Mouse (Mus musculus) spleen, adult 12 weeks (tissue): ENCODE results near the gene Olfr961.

ENCODE experiments used
- DNase-seq: peaks from one replicate; pipeline ENCODE4 v3.0.0; 2022; ENCODE audit warnings: low spot score

Gene Olfr961

DNA sequence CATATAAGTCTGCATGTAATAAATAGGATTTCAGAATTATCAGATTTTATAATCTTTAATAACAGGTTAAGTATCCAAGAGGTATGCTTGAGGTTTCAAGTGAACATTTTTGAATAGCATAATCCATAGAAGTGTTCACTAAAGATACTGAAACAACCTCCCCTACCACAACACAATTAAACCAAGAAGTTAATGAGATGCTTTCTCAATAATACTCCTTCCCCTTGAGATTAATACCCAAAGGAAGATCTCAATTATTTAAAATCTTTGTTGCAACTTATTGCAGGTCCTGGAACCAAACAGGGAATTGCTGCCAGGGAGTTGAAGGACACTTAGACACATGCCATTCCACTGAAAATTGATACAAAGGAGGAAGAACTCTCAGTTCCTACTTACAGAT, at the start of gene Olfr961:
Gene Olfr961 (plus strand): TSS at position 301 of the 400 bp plus-strand sequence.
- no peak for DNase-seq

DNA sequence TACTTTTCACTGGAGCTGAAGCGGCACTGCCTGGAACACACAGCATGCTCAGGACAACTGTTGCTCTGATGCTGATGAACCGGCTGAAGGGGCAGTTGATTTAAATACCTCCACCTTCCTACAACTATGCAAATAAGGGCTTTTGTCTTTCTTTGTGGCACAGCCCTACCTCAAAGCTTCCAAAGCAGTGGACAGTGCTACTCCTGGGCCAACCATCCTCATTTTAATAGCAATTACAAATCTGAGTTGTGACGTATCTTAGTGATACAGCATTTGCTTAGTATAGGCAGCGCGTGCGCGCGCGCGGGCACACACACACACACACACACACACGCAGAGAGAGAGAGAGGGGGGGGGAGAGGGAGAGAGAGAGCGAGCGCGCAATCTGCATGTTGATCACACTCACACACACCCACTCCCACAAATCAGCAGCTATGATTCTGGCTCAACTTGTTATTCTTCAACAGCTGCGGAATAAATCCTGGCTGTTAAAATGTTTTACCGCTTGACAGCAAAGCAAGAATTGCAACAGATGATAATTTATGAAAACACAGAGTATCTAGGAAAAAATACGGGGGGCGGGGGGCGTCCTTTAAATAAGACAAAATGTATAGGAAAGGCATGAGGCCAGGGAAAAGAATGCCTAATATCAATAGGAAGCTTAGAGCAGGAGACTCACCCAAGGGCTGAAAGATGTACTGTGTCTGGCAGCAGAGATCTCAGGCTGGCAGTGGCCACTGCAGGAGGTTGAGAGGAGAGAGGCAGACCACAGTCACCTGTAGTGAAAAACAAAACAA, 42.2 kb upstream of the Olfr961 start:
- DNase-seq: no peak

GRCm38 (mm10) chr9:39603333-39603845, 41.5 kb upstream of the Olfr961 start:
- DNase-seq: no peak

DNA sequence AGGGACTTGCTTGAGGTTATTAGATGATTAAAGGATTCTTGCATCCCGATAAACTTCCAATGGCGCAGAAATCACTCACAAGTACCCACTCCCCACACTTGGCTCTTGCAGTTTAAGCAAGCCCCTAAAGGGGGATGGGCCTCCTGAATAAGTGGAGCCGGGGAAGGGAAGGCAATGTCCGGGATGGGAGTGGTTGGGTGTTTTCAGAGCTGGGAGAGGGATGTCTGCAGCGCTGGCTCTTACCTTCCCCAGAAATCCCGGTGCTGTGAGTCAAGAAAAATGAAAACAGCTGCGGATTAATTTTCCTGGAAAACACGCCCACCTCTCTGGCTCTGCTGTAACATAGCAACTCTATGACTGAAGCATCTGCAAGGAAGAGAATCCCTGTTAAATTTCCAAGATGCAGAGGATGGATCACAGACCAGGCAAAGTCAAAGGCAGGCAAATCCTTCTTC, 40.9 kb upstream of the Olfr961 start, which contains the start of gene AW551984:
Gene AW551984 (minus strand): TSS at position 405 of the 455 bp plus-strand sequence.
- no peak for DNase-seq

DNA sequence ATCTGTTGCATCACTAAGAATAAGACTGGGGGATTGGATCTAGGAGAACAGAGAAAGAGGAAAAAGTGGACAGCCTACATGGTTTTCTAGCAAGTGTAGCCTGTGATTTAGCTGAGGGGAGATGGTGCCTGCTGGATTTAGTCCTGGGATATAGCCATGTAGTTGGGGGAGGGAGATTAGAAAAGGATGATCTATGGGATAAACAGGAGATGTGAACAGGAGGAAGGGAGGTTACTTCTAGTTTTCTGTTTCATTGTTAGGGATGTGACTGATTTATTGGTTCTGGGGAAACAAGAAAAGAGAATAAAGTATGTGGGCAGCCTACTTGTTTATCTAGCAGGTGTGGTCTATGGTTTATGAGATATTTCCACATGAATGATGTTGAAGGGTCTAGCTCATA, 36.4 kb upstream of the Olfr961 start:
- no peak for DNase-seq

GRCm38 (mm10) chr9:39610355-39610754, 34.5 kb upstream of the Olfr961 start, which contains the start of gene Olfr148:
TSS of gene Olfr148 (plus strand) at chr9:39610655.
- DNase-seq: no peak

- no peak for DNase-seq
These were observed 32.9 kb upstream of the Olfr961 start for GRCm38 (mm10) chr9:39611953-39612352.

GRCm38 (mm10) chr9:39621073-39621472, 23.8 kb upstream of the Olfr961 start, which contains the start of gene Olfr960:
TSS of gene Olfr960 (plus strand) at chr9:39621373.
- DNase-seq: no peak

- no peak for DNase-seq
These were observed 21.1 kb upstream of the Olfr961 start for GRCm38 (mm10) chr9:39623783-39624182.

- no peak for DNase-seq
These were observed 20.2 kb upstream of the Olfr961 start for GRCm38 (mm10) chr9:39624711-39625110.

DNA sequence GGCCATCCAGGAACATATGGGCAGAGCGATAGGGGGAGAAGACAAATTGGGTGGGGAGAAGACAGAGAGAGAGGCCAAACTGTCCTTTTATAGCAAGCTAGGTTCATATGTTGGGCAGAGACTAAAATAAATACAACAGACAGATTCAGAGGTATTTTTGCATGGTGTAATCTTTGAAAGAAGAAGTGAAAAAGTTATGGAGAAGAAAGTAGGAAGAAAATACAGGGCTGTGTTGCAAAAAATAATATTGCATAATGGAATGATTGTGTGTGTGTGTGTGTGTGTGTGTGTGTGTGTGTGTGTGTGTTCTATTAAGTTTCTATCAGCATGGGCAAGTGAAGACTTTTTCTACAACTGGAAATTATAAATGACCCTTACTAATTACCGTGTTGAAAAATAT, 15.8 kb upstream of the Olfr961 start:
- no peak for DNase-seq

DNA sequence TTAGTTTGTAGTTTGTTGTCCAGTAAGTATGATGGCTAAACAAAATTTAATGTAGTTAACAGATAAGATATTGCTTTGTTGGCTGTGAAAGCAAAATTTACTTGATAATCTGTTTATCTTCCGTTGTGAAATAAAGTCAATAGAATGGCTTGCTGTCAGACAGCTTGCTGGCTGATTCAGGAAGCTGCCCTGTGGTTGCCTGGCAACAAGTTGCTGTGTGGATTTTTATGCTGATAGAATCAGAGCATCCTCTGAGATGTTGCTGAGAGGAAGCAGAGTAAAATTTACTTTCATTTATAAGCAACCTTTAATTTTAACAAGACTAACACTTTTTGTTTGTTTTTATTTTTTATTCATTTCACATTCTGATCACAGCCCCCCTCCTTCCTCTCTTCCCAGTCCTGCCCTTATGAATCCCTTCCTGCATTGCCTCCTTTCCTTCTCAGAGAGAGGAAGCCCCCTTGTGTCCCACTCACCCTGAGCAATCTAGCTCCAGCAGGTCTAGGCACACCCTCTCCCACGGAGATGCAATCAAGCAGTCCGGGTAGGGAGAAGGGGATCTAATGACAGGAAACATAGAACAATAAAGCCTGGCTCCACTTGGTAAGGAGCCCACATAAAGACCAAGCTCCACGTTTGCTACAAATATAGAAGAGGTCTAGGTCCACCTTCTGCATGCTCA, 10.8 kb upstream of the Olfr961 start:
- no peak for DNase-seq

GRCm38 (mm10) chr9:39647382-39647781, 2.5 kb downstream of the Olfr961 start:
- DNase-seq: no peak

DNA sequence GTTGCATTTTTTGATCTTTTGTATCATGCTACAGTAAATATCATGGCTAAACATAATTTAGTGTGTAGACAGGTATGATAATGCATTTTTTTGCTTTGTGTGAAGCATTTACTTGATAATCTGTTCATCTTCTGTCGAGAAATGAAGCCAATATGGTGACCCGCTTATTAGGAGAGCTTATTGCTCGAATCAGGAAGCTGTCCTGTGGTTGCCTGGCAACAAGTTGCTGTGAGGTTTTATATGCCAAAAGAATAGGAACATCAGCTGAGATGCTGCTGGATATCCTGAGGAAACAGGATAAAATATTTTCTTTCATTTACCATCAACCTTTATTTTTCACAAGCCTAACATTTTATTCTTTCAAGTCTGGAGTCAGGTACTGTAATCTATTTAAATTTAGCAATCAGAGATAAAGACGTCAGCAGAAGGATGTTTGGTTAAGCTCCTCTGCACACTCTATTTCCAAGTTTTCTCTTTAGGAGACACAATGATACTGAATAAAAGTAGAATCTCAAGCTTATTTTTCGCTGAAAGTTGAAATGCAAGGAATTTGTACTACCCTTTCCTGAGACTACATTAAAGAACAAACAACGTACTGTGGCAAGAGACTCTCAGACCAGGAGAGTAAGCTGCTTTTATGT, 10.0 kb downstream of the Olfr961 start:
- no peak for DNase-seq

GRCm38 (mm10) chr9:39666905-39667304, 22.0 kb downstream of the Olfr961 start, which contains the start of gene Olfr963:
TSS of gene Olfr963 (plus strand) at chr9:39667205.
- DNase-seq: no peak

DNA sequence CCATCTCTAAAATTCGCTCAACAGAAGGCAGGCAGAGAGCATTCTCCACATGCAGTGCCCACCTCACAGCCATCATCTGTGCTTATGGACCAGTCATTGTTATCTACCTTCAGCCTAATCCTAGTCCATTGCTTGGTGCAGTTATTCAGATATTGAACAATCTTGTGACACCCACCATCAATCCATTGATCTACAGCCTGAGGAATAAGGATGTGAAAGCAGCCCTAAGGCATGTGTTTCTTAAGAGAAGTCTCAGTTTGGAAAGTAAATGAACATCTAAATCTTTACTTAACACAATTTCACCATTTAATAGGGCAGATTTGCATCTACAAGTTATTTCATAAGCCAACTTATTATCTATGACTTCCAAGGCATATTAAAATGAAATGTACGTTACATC, 24.8 kb downstream of the Olfr961 start:
- no peak for DNase-seq

- no peak for DNase-seq
These were observed 29.9 kb downstream of the Olfr961 start for GRCm38 (mm10) chr9:39674820-39675219.

GRCm38 (mm10) chr9:39678557-39678956, 33.7 kb downstream of the Olfr961 start:
- DNase-seq: no peak

- no peak for DNase-seq
These were observed 34.4 kb downstream of the Olfr961 start for GRCm38 (mm10) chr9:39679280-39679679.
